Mouse (Mus musculus): ENCODE results near the gene Mindy4. TPM values are rescaled to one million over a fixed set of nuclear protein-coding genes. Genes with fewer than 3 reads are reported as not detected.

The Mindy4 gene
- polyA plus RNA-seq, 1 experiment from 2014 or later, result 1.4 TPM

DNA sequence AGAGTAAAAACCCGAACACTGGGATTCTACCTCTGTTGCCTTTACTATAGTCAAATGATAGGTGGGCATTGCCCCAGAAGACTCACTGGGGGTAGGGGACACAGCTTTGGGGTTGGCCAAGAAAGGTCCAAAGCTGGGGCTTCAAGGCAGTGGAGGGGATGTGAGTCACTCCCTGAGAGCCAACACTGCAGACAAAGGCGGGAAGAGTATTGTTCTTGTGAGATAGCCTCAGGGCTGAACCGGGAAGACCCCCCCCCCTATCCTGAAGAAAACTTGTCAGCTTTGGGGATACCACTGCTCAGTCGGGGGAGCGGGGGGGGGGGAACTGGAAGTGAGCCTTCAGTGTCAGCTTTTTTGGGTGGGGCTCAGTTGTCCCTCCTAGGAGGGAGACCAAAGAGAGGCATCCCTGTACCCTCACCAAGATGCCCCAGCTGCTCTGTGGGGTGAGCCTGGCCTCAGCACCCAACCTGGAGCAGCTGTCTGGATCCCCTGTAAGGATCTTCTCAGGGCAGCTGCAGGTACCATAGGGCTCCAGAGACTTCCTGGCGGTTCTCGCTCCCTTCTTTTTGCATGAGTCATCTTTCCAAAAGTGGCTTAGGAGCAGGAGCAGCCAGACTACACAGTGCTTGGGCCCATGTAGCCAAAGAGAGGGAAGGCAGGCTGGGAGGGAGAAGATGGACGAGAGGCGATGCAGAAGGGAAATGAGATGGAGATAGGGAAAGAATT lies 141.3 kb downstream of the Mindy4 start:
- H3K27me3 ChIP-seq, result no peaks in the 10 kb centered on the region
- 0 out of 2 replicates have a peak, but pooled peaks cover 13% of the 10 kb centered on the region for H3K36me3 ChIP-seq
- H3K4me1 ChIP-seq (replicated peaks), result peaks cover 100% of the 10 kb centered on the region
- DNase-seq (no peak), ATAC-seq (ENCODE audit: low read depth) (no peak)
- no peak overlapping the region for H3K4me3 ChIP-seq (replicated peaks)
- H3K4me2 ChIP-seq, result no peak overlapping the region
- WGBS (ENCODE audit: insufficient replicate concordance), result 69% methylated on average over 9 of the region's 9 CpGs
- no peaks in the 10 kb centered on the region for H3K9me3 ChIP-seq (replicated peaks)
- H3K27ac ChIP-seq, result peak overlapping the region; percentile 89
- no peak overlapping the region for H3K9ac ChIP-seq

DNA sequence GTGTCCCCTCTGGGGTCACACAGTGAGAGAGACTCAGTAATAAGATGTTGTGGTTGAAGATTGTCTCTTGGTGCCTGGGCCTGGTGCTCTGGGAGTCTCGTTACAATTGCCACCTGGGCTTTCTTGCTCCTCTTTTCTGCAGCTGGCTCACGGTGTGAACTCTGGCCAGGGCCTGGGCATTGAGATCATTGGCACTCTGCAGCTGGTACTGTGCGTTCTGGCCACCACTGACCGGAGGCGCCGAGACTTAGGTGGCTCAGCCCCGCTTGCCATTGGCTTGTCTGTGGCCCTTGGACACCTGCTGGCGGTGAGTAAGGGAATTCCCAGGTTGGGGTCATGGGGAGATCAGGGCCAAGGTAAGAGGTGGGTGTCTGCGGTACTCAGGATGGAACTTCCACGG lies 142.1 kb downstream of the Mindy4 start:
- WGBS (ENCODE audit: insufficient replicate concordance), result 83% methylated on average over 10 of the region's 10 CpGs
- ATAC-seq (ENCODE audit: low read depth), result no peak
- Histone ChIP-seq H3K9ac (no peak overlapping the region), H3K27ac (0 out of 2 replicates have a peak overlapping the region, but pooled peaks have one; percentile 31), H3K9me3 (replicated peaks) (no peaks in the 10 kb centered on the region), H3K27me3 (no peaks in the 10 kb centered on the region), H3K36me3 (0 out of 2 replicates have a peak, but pooled peaks cover 13% of the 10 kb centered on the region), H3K4me1 (replicated peaks) (peaks cover 95% of the 10 kb centered on the region), H3K4me3 (replicated peaks) (no peak overlapping the region), H3K4me2 (no peak overlapping the region)
- DNase-seq, result no peak

- ATAC-seq (ENCODE audit: low read depth) (no peak), DNase-seq (no peak)
- no peak overlapping the region for H3K9ac ChIP-seq
- H3K9me3 ChIP-seq (replicated peaks), result no peaks in the 10 kb centered on the region
- H3K36me3 ChIP-seq, result 0 out of 2 replicates have a peak, but pooled peaks cover 13% of the 10 kb centered on the region
- H3K27me3 ChIP-seq, result no peaks in the 10 kb centered on the region
- H3K4me3 ChIP-seq (replicated peaks), result no peak overlapping the region
- H3K4me2 ChIP-seq, result no peak overlapping the region
- 72% methylated on average over 7 of the region's 7 CpGs for WGBS (ENCODE audit: insufficient replicate concordance)
- 0 out of 2 replicates have a peak overlapping the region, but pooled peaks have one; percentile 5 for H3K27ac ChIP-seq
- peaks cover 83% of the 10 kb centered on the region for H3K4me1 ChIP-seq (replicated peaks)
Observed at GRCm38 (mm10) chr6:55346491-55346890, 143.3 kb downstream of the Mindy4 start.

GRCm38 (mm10) chr6:55347711-55348571 lies 144.8 kb downstream of the Mindy4 start:
- DNase-seq, result no peak
- peaks cover 69% of the 10 kb centered on the region for H3K4me1 ChIP-seq (replicated peaks)

DNA sequence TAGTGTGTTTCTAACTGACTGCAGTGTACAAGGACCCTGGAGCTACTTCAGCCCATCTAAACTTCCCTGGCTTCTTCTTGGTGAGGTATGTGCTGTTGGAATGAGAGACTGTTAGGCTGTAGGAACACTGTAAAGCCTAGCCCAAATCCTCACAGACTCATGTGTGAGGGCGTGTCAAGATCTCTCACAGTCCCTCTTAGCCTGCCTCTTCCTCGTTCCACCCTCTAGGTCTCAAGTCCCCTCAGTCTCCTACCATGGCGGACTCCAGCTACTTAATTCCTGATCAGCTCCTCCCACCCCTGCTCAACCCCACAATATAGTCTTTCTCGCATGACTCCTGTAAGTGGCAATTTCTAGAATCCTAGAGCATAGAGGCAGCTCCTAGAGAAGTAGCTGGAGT lies 146.0 kb downstream of the Mindy4 start:
- H3K4me1 ChIP-seq (replicated peaks), result peaks cover 56% of the 10 kb centered on the region
- no peak overlapping the region for H3K4me3 ChIP-seq (replicated peaks)
- peak overlapping the region; percentile 51 for H3K27ac ChIP-seq
- WGBS (ENCODE audit: insufficient replicate concordance), result 65% methylated on average over 4 of the region's 4 CpGs
- 0 out of 2 replicates have a peak, but pooled peaks cover 13% of the 10 kb centered on the region for H3K36me3 ChIP-seq
- H3K9ac ChIP-seq, result peak overlapping the region; percentile 40; the same call in 1 of the 2 replicates
- no peaks in the 10 kb centered on the region for H3K27me3 ChIP-seq
- H3K4me2 ChIP-seq, result no peak overlapping the region
- no peak for DNase-seq
- no peak for ATAC-seq (ENCODE audit: low read depth)
- H3K9me3 ChIP-seq (replicated peaks), result no peaks in the 10 kb centered on the region

More at GRCm38 (mm10) chr6:55347711-55348571, 144.8 kb downstream of the Mindy4 start:
- H3K27me3 ChIP-seq, result no peaks in the 10 kb centered on the region
- H3K9ac ChIP-seq, result peak overlapping the region; percentile 37; the same call in 1 of the 2 replicates
- WGBS (ENCODE audit: insufficient replicate concordance), result 37% methylated on average over 5 of the region's 5 CpGs
- peak overlapping the region; percentile 33 for H3K4me2 ChIP-seq
- H3K36me3 ChIP-seq, result 0 out of 2 replicates have a peak, but pooled peaks cover 13% of the 10 kb centered on the region
- H3K9me3 ChIP-seq (replicated peaks), result no peaks in the 10 kb centered on the region
- H3K27ac ChIP-seq, result peak overlapping the region; percentile 51
- peak; percentile 82 for ATAC-seq (ENCODE audit: low read depth)
- H3K4me3 ChIP-seq (replicated peaks), result no peak overlapping the region

GRCm38 (mm10) chr6:55350383-55350952 lies 147.3 kb downstream of the Mindy4 start:
- Histone ChIP-seq H3K4me3 (replicated peaks) (no peak overlapping the region), H3K36me3 (0 out of 2 replicates have a peak, but pooled peaks cover 10% of the 10 kb centered on the region), H3K27me3 (no peaks in the 10 kb centered on the region), H3K9me3 (replicated peaks) (no peaks in the 10 kb centered on the region), H3K4me2 (no peak overlapping the region), H3K27ac (no peak overlapping the region), H3K4me1 (replicated peaks) (peaks cover 56% of the 10 kb centered on the region), H3K9ac (no peak overlapping the region)
- no peak for DNase-seq
- no peak for ATAC-seq (ENCODE audit: low read depth)
- 78% methylated on average over 6 of the region's 6 CpGs for WGBS (ENCODE audit: insufficient replicate concordance)

DNA sequence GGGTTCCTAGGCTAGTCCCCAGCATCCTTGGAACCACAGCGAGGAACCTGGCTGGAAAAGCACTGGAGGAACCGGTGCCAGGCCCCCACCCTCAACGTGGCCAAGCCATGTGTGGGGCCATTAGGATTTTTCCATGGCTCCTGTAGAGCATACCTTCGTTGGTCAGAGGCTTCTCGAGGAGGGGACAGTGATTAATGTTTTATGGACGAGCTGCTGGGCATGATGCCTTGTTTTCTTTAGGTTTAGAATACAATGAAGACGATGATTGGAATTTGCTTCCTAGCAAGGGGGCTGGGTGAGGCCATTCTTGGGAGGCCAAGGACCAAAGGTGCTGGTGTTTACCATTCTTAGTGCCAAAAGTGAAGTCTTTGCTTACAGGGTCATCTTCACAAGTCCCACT lies 148.5 kb downstream of the Mindy4 start:
- H3K4me1 ChIP-seq (replicated peaks), result peaks cover 56% of the 10 kb centered on the region
- 69% methylated on average over 7 of the region's 7 CpGs for WGBS (ENCODE audit: insufficient replicate concordance)

DNA sequence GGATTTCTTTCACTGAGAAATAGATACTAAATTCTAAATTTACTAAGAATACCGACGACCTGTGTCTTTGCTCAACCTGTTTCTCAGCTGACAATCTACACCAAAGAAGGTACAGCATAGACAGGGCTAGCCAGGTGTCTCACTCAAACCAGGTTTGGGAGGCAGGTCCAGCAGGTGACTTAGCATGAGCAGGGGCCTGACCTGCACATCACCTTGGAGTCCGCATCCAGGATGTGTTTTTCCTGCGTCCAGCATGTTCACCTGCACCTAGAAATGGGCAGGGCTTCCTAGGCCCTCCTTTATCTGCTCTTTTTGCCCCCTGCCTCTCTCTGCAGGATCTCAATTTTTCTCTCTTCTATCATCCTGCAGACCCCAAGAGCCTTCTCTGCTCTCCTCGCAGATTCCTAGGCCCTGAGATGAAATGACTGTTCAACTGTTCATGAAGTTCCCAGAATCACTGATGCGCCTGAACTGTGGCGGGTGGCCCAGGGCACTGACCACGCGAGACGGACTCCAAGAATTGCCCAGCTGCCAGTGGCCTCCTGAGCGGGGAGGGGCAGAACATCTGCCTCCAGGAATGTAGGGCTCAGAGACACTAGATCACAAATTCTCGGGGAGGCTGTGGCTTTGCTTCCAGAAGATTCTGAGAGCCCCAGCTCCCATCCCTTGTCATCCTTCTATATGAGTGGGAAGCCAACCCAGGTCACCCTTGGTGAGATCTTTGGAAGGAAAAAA lies 150.7 kb downstream of the Mindy4 start:
- Histone ChIP-seq H3K4me1 (replicated peaks) (peaks cover 55% of the 10 kb centered on the region), H3K9ac (0 out of 2 replicates have a peak overlapping the region, but pooled peaks have one; percentile 1), H3K9me3 (replicated peaks) (no peaks in the 10 kb centered on the region), H3K27ac (no peak overlapping the region), H3K4me3 (replicated peaks) (no peak overlapping the region), H3K36me3 (no peaks in the 10 kb centered on the region), H3K4me2 (no peak overlapping the region), H3K27me3 (no peaks in the 10 kb centered on the region)
- ATAC-seq (ENCODE audit: low read depth), result no peak
- no peak for DNase-seq
- 71% methylated on average over 12 of the region's 12 CpGs for WGBS (ENCODE audit: insufficient replicate concordance)

More for the DNA sequence above, 148.5 kb downstream of the Mindy4 start:
- no peak overlapping the region for H3K4me3 ChIP-seq (replicated peaks)
- no peaks in the 10 kb centered on the region for H3K36me3 ChIP-seq
- H3K4me2 ChIP-seq, result no peak overlapping the region
- no peaks in the 10 kb centered on the region for H3K9me3 ChIP-seq (replicated peaks)
- H3K27ac ChIP-seq, result no peak overlapping the region
- ATAC-seq (ENCODE audit: low read depth) (no peak), DNase-seq (no peak)
- H3K9ac ChIP-seq, result no peak overlapping the region
- H3K27me3 ChIP-seq, result no peaks in the 10 kb centered on the region

GRCm38 (mm10) chr6:55354456-55355117 lies 151.4 kb downstream of the Mindy4 start:
- no peaks in the 10 kb centered on the region for H3K27me3 ChIP-seq
- ATAC-seq (ENCODE audit: low read depth), result no peak
- 0 out of 2 replicates have a peak overlapping the region, but pooled peaks have one; percentile 78 for H3K27ac ChIP-seq
- no peak overlapping the region for H3K4me2 ChIP-seq
- WGBS (ENCODE audit: insufficient replicate concordance), result 71% methylated on average over 4 of the region's 4 CpGs
- peaks cover 55% of the 10 kb centered on the region for H3K4me1 ChIP-seq (replicated peaks)
- DNase-seq, result no peak
- H3K36me3 ChIP-seq, result no peaks in the 10 kb centered on the region
- H3K4me3 ChIP-seq (replicated peaks), result no peak overlapping the region
- H3K9me3 ChIP-seq (replicated peaks), result no peaks in the 10 kb centered on the region
- H3K9ac ChIP-seq, result 0 out of 2 replicates have a peak overlapping the region, but pooled peaks have one; percentile 1

DNA sequence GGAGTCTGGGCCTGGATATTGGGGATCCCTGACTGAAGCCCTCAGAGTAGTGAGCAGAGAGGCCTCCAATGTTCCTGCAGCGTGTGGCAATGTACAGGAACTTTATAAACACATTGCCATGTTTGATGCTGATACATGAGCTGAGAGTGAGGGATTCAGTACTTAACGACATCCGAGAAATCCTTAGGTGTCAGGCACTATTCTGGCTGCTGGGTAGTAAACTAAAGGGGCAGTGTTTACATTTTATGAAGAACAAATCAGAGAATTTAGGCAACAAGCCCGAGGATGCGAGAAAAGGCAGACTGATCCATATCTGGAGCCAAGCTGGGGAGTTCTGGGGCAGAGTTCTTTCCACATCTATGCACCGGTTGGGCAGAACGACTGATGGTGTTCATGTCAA lies 152.4 kb downstream of the Mindy4 start:
- Histone ChIP-seq H3K4me3 (replicated peaks) (no peak overlapping the region), H3K27me3 (no peaks in the 10 kb centered on the region), H3K36me3 (no peaks in the 10 kb centered on the region), H3K27ac (peak overlapping the region; percentile 78), H3K4me1 (replicated peaks) (peaks cover 63% of the 10 kb centered on the region), H3K4me2 (no peak overlapping the region), H3K9ac (no peak overlapping the region), H3K9me3 (replicated peaks) (no peaks in the 10 kb centered on the region)
- WGBS (ENCODE audit: insufficient replicate concordance), result 62% methylated on average over 7 of the region's 7 CpGs
- ATAC-seq (ENCODE audit: low read depth), result no peak
- no peak for DNase-seq

Measured in liver, embryonic 13.5 days (tissue).